Mouse (Mus musculus): ENCODE data around the gene Vps13d. TPM values are rescaled to one million over a fixed set of nuclear protein-coding genes. Genes with fewer than 3 reads are reported as not detected.

Vps13d gene
- polyA plus RNA-seq, 1 experiment from 2014 or later = 6.4 TPM

DNA sequence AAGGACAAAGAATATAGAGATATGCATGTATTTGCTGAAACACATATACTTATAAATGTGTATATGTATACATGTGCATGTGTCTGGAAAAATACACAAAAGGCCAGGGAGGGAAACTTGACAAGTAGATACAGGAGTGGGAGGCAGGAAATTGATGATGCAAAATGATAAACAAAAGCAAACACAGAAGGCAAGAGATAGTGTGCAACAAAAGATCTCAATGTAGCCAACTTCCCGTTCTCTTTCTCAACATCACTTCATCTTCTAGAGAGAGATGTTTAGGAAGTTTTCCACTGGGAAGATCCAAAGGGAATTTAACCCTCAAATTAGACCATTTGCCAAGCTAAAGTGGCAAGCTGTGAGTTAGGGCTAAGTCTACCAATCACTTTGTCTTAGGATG lies 238.5 kb downstream of the Vps13d start:
- 50% methylated on average over 1 of the region's 1 CpGs for WGBS
- 0 out of 2 replicates have a peak, but pooled peaks cover 4% of the 10 kb centered on the region for H3K27me3 ChIP-seq (ENCODE audit: insufficient read depth, poor library complexity, severe bottlenecking)
- no peaks in the 10 kb centered on the region for H3K36me3 ChIP-seq
- no peak for DNase-seq (ENCODE audit: low spot score)
- no peaks in the 10 kb centered on the region for H3K9me3 ChIP-seq
- H3K4me3 ChIP-seq = no peak overlapping the region
- H3K4me1 ChIP-seq = peaks cover 4% of the 10 kb centered on the region; the same call in 1 of the 2 replicates
- H3K27ac ChIP-seq = no peak overlapping the region

DNA sequence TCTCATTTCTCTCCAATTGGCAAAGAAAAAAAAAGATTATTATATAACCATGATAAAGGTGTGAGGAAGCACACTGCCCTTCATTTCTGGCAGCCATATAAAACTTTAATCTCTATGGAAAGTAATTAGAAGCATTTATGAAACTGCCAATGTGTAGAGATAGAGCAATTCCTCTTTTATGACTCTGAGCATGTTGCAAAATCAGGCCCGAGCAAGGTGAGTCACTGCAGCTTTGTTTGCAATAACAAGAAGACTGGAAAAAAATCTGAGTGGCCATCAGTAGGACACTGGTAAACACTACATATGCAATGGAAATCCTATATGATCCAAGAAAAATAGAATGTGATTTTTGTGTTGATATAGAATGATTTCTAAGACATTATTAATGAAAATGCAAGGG lies 238.9 kb downstream of the Vps13d start:
- Histone ChIP-seq H3K4me3 (no peak overlapping the region), H3K27me3 (ENCODE audit: insufficient read depth, poor library complexity, severe bottlenecking) (0 out of 2 replicates have a peak, but pooled peaks cover 4% of the 10 kb centered on the region), H3K4me1 (peaks cover 4% of the 10 kb centered on the region; the same call in 1 of the 2 replicates), H3K27ac (no peak overlapping the region), H3K9me3 (no peaks in the 10 kb centered on the region), H3K36me3 (no peaks in the 10 kb centered on the region)
- no peak for DNase-seq (ENCODE audit: low spot score)
- WGBS = 74% methylated on average over 1 of the region's 1 CpGs

DNA sequence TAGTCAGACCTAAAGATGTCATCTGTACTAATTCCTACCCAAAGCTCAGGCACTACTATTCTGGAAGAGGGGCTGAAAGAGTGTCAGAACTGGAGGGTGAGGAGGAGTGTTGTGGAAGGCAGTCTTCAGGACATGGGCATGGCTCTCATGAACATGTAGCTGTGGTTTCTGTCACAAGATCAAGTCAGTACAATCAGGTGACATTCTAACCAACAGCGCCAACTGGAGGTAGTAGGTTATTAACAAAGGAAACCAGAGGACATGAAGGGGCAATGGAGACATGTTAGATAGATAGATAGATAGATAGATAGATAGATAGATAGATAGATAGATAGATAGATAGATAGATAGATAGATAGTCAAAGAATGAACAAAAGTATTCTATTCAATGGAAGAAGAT lies 241.4 kb downstream of the Vps13d start:
- DNase-seq (ENCODE audit: low spot score) = no peak
- H3K27me3 ChIP-seq (ENCODE audit: insufficient read depth, poor library complexity, severe bottlenecking) = no peaks in the 10 kb centered on the region

DNA sequence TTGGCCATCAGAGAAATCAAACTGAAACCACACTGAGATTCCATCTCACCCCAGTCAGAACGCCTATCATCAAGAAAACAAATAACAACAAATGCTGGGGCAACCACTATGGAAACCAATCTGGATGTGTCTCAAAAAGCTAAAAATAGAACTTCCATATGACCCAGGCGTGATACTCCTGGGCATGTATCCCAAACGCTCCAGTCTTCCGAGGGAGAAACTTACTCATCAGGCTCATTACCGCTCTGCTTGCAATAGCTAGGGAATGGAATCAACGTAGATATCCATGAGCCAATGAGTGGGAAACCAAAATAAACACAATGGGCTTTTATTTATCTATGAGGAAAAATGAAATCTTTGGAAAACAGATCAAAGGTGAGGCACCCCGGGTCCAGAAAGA lies 242.9 kb downstream of the Vps13d start:
- no peaks in the 10 kb centered on the region for H3K9me3 ChIP-seq
- WGBS = 72% methylated on average over 7 of the region's 7 CpGs
- H3K4me3 ChIP-seq = no peak overlapping the region
- H3K27me3 ChIP-seq (ENCODE audit: insufficient read depth, poor library complexity, severe bottlenecking) = no peaks in the 10 kb centered on the region
- no peak for DNase-seq (ENCODE audit: low spot score)
- H3K27ac ChIP-seq = no peak overlapping the region
- H3K36me3 ChIP-seq = no peaks in the 10 kb centered on the region
- peaks cover 33% of the 10 kb centered on the region for H3K4me1 ChIP-seq

More for the DNA sequence above, 241.4 kb downstream of the Vps13d start:
- Histone ChIP-seq H3K9me3 (no peaks in the 10 kb centered on the region), H3K4me3 (no peak overlapping the region), H3K27ac (no peak overlapping the region), H3K36me3 (no peaks in the 10 kb centered on the region), H3K4me1 (peaks cover 20% of the 10 kb centered on the region)
- 83% methylated on average over 1 of the region's 1 CpGs for WGBS

DNA sequence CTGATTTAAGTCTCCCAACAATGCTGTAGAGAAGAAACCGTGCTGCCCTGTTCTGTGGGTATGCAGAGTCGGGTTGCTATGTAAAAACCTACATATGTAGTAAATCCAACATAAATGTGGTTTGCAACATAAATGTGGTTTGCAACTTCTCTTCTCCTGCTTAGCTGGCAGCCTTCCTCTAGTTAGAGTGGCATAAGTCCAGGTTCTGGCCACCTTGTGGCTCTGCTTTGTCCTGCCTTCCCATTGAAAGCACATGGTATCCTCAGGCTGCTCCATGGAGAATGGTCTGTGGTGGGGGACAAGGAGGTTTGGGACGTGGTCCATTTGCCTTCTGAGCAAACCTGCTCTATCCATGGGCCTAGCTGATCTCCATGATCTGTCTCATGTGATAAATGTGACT lies 243.9 kb downstream of the Vps13d start:
- H3K9me3 ChIP-seq = no peaks in the 10 kb centered on the region
- 93% methylated on average over 3 of the region's 3 CpGs for WGBS
- DNase-seq (ENCODE audit: low spot score) = no peak
- H3K27ac ChIP-seq = no peak overlapping the region
- no peak overlapping the region for H3K4me3 ChIP-seq
- H3K36me3 ChIP-seq = no peaks in the 10 kb centered on the region
- peaks cover 33% of the 10 kb centered on the region for H3K4me1 ChIP-seq
- H3K27me3 ChIP-seq (ENCODE audit: insufficient read depth, poor library complexity, severe bottlenecking) = no peaks in the 10 kb centered on the region

DNA sequence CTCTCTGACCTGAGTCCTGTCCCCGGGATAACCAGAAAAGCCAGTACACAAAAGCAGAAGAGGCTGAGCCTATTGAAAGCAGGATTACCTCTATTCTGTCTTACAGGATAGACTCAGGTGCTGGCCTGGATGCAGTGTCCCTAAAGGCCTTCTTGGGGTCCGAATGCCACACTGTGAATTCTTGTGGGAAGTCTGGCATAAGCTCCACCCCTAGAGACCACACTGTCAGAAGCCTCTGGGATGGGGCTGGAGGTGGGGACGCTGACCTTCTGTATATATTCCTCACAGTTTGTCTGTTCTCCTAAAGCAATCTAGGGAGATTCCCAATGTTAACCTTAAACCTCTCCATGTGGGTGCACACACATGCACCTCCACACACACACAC lies 244.5 kb downstream of the Vps13d start:
- peak overlapping the region; percentile 82; the same call in 1 of the 2 replicates for H3K27ac ChIP-seq
- WGBS = 58% methylated on average over 3 of the region's 3 CpGs
- H3K27me3 ChIP-seq (ENCODE audit: insufficient read depth, poor library complexity, severe bottlenecking) = no peaks in the 10 kb centered on the region
- no peak overlapping the region for H3K4me3 ChIP-seq
- no peak for DNase-seq (ENCODE audit: low spot score)
- no peaks in the 10 kb centered on the region for H3K9me3 ChIP-seq
- peaks cover 33% of the 10 kb centered on the region for H3K4me1 ChIP-seq
- no peaks in the 10 kb centered on the region for H3K36me3 ChIP-seq

DNA sequence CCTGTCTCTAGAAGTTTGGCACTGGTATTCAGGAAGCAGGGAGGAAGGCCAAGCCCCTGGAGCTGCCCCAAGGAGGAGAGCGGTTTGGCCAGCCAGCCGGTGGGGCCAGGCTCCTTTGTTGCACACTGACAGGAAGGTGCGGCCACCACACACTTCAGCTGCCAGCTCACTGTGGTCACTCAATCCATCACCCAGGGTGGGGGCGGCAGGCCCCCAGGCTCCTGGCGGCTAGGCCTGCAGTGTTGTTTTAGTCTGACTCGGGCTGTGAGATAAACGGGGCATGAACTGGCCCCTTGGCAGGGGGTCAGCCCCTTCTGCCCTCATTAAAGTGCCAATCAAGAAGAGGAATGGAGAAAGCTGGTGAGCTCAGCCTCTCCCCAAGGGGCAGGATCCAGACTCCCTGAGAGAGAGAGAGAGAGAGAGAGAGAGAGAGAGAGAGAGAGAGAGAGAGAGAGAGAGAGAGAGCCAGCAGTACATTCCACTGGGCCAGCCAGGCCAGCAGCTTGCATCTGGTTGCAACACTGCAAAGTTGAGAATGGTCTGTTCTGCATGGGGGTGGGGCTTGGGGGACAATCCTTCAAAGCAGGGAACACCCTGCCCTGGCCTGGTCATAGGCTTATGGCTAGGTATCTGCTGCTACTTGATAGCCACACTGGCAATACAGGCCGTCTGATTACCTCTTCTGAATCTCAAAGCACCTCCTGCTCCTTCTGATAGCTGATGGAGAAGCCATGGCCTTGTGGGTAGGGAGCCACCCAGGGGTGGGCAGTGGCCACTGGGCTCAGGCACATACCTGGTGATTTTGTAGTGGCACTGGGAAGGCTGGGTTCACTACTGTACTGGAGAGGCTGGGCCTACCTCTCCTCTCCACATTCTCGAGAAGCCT lies 245.1 kb downstream of the Vps13d start:
- no peaks in the 10 kb centered on the region for H3K9me3 ChIP-seq

DNA sequence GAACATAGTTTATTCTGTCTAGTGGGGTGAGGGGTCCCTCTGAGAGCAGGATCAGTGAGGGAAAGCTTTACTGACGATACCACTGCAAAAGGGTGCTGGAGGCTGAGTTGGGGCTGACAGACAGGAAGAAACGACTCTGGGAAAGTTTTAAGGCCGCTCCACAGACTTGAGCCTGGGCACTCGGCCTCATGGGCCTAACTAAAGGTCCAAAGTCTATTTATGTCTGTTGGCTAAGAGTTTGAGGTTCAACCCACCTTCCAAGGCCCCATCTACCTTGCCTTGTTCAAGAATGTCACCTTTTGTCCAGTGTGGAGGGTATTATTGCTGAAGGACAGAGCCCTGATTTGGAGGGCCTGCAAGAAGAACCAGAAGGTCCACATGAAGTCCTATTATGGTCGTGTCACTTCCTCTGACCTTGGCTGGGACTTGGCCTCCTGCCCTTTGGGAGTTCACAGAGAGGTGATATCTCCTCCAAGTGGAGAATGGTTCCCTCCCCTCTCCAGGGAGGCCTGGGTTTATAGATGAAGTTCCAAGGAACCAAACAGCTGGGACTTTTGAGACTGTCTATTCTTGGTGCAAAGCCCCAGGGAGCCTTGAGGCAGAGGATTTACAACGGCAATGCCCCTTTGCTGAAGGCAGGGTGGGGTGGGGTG lies 246.9 kb downstream of the Vps13d start:
- Histone ChIP-seq H3K27ac (peak overlapping the region; percentile 48), H3K4me3 (no peak overlapping the region), H3K4me1 (peaks cover 33% of the 10 kb centered on the region), H3K36me3 (no peaks in the 10 kb centered on the region), H3K9me3 (no peaks in the 10 kb centered on the region), H3K27me3 (ENCODE audit: insufficient read depth, poor library complexity, severe bottlenecking) (no peaks in the 10 kb centered on the region)
- 63% methylated on average over 6 of the region's 6 CpGs for WGBS
- no peak for DNase-seq (ENCODE audit: low spot score)

More for the DNA sequence above, 245.1 kb downstream of the Vps13d start:
- Histone ChIP-seq H3K4me3 (0 out of 2 replicates have a peak overlapping the region, but pooled peaks have one; percentile 12), H3K36me3 (no peaks in the 10 kb centered on the region), H3K27ac (peak overlapping the region; percentile 82), H3K27me3 (ENCODE audit: insufficient read depth, poor library complexity, severe bottlenecking) (no peaks in the 10 kb centered on the region), H3K4me1 (peaks cover 33% of the 10 kb centered on the region)
- peak; percentile 84 for DNase-seq (ENCODE audit: low spot score)
- WGBS = 6% methylated on average over 9 of the region's 9 CpGs

DNA sequence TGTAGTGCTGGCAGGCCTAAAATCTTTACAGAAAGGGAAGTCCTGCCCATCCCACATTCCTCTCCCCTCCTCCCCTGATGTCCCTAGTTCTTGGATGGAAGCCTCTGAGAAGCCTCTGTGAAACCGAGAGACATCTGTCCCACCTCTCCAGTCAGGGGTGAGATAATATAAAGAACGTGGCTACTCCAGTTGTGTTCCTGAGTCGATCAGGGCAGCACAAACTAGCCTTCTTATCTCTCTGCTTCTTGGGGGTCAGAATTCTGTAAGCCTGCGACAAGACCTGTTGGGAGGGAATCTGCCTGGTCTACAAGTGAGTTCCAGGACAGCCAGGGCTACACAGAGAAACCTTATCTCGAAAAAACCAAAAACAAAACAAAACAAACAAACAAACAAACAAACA lies 251.5 kb downstream of the Vps13d start:
- Histone ChIP-seq H3K9me3 (no peaks in the 10 kb centered on the region), H3K4me1 (peaks cover 20% of the 10 kb centered on the region), H3K27ac (no peak overlapping the region), H3K4me3 (no peak overlapping the region), H3K27me3 (ENCODE audit: insufficient read depth, poor library complexity, severe bottlenecking) (peaks cover 6% of the 10 kb centered on the region; the same call in 1 of the 2 replicates), H3K36me3 (no peaks in the 10 kb centered on the region)
- no peak for DNase-seq (ENCODE audit: low spot score)
- 31% methylated on average over 5 of the region's 5 CpGs for WGBS

DNA sequence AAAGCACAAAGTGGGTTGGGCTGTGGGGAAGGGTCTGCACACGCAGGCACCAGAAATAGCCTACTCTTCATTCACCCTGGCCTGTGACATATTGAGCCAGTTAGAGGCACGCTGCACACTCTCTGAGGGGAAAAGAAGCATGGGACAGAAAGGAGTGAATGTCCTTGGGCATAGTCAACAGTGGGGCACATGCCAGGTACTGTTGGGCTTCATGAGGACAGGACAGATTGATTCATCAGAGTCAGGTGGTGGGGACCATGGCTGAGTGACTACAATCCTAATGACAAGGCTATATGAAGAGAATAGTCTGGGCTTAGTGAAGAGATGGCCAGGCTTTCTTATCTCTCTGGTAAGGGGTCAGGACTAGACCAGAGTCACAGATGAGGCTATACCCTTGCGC lies 252.4 kb downstream of the Vps13d start:
- WGBS = 86% methylated on average over 3 of the region's 3 CpGs
- Histone ChIP-seq H3K27me3 (ENCODE audit: insufficient read depth, poor library complexity, severe bottlenecking) (peaks cover 6% of the 10 kb centered on the region; the same call in 1 of the 2 replicates), H3K4me3 (no peak overlapping the region), H3K27ac (no peak overlapping the region), H3K4me1 (peaks cover 11% of the 10 kb centered on the region), H3K36me3 (no peaks in the 10 kb centered on the region), H3K9me3 (no peaks in the 10 kb centered on the region)
- DNase-seq (ENCODE audit: low spot score) = no peak

DNA sequence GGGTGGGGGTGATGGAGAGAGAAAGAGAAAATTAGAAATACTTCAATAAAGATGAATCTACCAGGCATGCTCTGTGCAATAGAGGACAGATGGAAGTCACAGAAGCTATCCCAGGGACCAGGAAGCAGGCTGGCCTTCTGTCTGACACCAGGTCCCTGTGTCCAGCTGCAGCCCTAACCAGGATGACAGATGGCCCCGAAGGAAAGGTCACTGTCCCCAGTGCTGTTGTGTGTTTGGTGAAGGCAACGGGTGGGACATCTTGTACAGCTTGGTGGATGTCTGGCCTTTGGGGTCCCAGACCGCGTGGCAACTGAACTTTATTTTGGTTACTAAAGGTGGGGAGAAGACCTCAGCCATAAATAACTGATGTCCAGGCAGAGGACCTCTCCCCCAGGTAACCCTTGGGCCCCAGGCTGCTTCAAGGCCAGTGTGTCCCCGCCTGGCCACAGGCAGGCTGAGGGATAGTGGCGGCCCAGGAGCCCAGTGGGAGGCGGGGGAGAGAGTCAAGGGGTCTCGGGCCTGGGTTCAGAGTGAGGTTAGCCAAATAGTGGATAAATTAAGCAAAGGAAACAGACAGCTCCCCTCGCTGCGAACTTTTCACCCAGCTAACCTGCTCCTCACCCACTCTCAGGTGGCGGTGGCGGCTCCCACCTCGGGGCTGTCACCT lies 253.9 kb downstream of the Vps13d start:
- DNase-seq (ENCODE audit: low spot score) = no peak
- no peak overlapping the region for H3K27ac ChIP-seq
- H3K4me3 ChIP-seq = no peak overlapping the region
- peaks cover 9% of the 10 kb centered on the region; the same call in 1 of the 2 replicates for H3K4me1 ChIP-seq
- no peaks in the 10 kb centered on the region for H3K9me3 ChIP-seq
- H3K36me3 ChIP-seq = no peaks in the 10 kb centered on the region
- WGBS = 67% methylated on average over 13 of the region's 13 CpGs
- peaks cover 6% of the 10 kb centered on the region; the same call in 1 of the 2 replicates for H3K27me3 ChIP-seq (ENCODE audit: insufficient read depth, poor library complexity, severe bottlenecking)

DNA sequence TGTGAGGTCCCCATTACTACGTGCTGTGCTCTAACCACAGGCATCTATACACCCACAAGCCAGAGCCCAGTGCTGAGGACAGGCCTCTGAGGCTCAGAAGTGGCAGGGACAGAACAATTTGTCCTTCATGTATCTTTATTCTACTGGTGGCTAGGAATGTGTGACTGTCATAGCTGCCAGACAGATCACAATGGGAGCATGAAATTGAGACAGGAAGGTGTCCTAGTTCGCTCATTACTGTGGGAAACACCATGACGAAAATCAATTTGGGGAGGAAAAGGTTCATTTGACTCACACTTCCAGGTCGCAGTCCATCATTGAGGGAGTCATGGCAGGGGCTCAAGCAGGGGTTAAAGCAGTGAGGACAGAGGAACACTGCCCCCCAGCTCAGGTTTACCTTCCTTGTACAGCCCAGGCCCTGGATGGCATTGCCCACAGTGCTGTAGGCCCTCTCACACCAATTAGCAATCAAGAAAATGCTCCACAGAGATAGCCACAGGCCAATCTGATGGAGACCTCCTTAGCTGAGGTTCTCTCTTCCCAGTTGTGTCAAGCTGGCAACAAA lies 254.9 kb downstream of the Vps13d start:
- Histone ChIP-seq H3K27ac (no peak overlapping the region), H3K27me3 (ENCODE audit: insufficient read depth, poor library complexity, severe bottlenecking) (peaks cover 6% of the 10 kb centered on the region; the same call in 1 of the 2 replicates), H3K9me3 (no peaks in the 10 kb centered on the region), H3K4me3 (no peak overlapping the region), H3K4me1 (peaks cover 9% of the 10 kb centered on the region; the same call in 1 of the 2 replicates), H3K36me3 (no peaks in the 10 kb centered on the region)
- 74% methylated on average over 4 of the region's 4 CpGs for WGBS
- no peak for DNase-seq (ENCODE audit: low spot score)

Measured in heart, embryonic 10.5 days (tissue).